Mouse (Mus musculus) embryonic facial prominence, embryonic 10.5 days (tissue): ENCODE measurements at regions not wholly inside any gene's neighbourhood (a gene's known extent, or its start where the extent isn't known, plus 50 kb on each side); places are given as distances from the start of the nearest gene placed in this dataset.

ENCODE experiments used
- DNase-seq: peaks from one replicate; pipeline ENCODE4 v3.0.0-alpha.2; 2017; ENCODE audit warnings: low spot score
- H3K27ac ChIP-seq: fragments of 300-500 bp; sonication (generic); replicated peaks from 2 replicates; pipeline ENCODE4 v1.5.1; 2016; ENCODE audit warnings: mild to moderate bottlenecking
- H3K27me3 ChIP-seq: fragments of 300-500 bp; sonication (generic); replicated peaks from 2 replicates; pipeline ENCODE4 v1.6.1; 2016; ENCODE audit warnings: low read depth, mild to moderate bottlenecking; ENCODE audit not compliant: poor library complexity, severe bottlenecking
- H3K36me3 ChIP-seq: fragments of 300-500 bp; sonication (generic); replicated peaks from 2 replicates; pipeline ENCODE4 v1.6.1; 2016; ENCODE audit warnings: mild to moderate bottlenecking, moderate library complexity
- H3K4me1 ChIP-seq: fragments of 300-500 bp; sonication (generic); 2 replicates; pipeline ENCODE4 v1.6.1; 2016
- H3K4me3 ChIP-seq: fragments of 300-500 bp; sonication (generic); 2 replicates; pipeline ENCODE4 v1.5.1; 2016; ENCODE audit warnings: mild to moderate bottlenecking, moderate library complexity
- H3K9me3 ChIP-seq: fragments of 300-500 bp; sonication (generic); 2 replicates; pipeline ENCODE4 v1.6.1; 2016; ENCODE audit warnings: mild to moderate bottlenecking
- WGBS: fragments of 180-500 bp; shearing (Covaris S2); methylation state at CpG from one replicate; pipeline ENCODE4 v1.1.7; 2016; 5-methylcytosine and 5-hydroxymethylcytosine counted together

DNA sequence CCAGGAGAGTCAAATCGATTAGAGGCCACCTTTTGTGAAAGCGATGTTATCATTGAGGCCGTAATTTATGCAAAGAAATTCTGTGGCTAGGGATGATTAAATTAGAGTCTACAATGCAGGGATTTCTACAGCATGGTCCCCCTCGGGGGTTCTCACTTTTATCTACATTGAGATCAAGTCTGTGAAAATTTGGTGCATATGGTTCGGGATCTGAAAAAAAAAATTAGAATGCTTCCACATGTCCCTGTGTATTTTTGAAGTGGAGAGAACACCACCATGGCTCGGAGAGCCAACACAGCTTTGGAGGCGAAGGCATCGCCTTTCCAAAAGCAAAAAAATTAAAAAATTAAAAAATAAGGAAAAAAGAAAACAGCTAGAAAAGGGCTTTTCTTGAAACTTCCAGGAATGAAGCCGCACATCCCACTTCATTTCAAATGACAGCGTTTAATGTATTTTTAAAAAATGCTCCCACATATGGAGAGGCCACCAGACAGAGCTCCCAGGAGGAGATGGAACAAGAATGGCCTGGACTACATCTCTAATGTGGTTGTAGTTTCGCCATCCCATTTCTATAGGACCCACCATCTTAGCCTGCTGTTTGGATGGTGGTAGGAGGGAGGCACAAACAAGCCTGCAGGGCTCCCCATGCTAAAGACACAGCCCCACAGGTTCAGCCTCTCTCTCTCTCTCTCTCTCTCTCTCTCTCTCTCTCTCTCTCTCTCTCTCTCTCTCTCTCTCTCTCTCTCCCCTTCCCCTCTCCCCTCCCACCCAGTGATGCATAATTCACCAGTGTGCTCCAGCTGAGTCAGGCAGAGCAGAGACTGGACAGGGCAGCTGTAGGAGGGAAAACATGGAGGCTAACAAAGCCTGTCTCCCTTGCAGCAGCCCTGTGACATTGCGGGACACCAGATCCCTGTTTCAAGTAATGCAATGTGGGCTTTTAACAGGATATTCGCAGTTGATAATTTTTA is 203.4 kb downstream of the Sox11 start:
- Histone ChIP-seq H3K4me3 (peak overlapping the region; percentile 26; the same call in 1 of the 2 replicates), H3K27me3 (no peaks in the 10 kb centered on the region), H3K36me3 (no peaks in the 10 kb centered on the region), H3K9me3 (no peaks in the 10 kb centered on the region), H3K27ac (peak overlapping the region; percentile 93), H3K4me1 (peaks cover 80% of the 10 kb centered on the region)
- DNase-seq, result peak; percentile 54
- WGBS, result 61% methylated on average over 13 of the region's 13 CpGs

DNA sequence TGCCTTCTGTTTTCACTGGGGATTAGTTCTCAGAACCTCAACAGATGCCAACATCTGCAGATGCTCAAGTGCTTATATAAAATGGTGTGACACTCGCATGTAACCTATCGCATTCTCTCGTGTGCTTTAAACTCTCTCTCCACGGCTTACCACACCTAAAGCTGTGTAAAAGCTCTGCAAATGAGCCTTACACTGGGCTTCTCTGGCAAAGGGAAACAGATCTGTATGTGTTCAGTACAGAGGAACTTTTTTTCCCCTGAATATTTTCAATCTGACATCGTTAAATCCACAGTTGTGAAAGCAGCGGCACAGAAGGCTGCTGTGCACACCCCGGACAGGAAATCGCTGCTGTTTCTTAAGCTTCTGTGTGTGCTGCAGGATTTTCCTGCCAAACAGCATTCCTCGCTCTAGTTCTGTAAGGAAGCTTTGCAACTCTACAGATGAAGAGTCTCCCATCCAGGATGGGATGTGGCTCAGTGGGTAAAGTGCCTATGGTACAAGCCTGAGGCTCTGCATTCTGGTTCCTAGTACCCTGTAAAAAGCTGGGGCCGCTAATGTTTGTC is 206.3 kb downstream of the Sox11 start:
- no peaks in the 10 kb centered on the region for H3K27me3 ChIP-seq
- H3K27ac ChIP-seq, result peak overlapping the region; percentile 58
- no peak overlapping the region for H3K4me3 ChIP-seq
- H3K36me3 ChIP-seq, result no peaks in the 10 kb centered on the region
- DNase-seq, result peak; percentile 54
- WGBS, result 55% methylated on average over 10 of the region's 10 CpGs
- no peaks in the 10 kb centered on the region for H3K9me3 ChIP-seq
- H3K4me1 ChIP-seq, result peaks cover 79% of the 10 kb centered on the region

DNA sequence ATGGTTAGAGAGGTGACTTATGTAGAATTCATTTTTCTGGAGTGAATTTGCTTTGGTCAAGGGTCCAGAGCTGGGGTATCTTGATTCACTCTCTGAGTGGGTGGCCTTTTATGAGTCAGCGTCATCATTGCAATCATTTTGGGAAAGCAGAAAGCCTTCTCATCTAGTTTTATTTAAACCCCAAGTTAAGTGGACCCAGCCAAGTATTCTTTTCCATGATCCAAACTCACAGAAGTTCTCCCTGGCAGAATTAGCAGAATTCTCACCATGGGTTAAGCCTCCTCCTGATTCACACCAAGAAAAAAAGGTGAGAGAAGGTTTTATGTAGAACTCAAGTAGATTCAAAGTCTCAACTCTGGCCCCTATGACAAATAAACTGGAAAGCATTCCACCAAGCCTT is 211.8 kb downstream of the Sox11 start:
- DNase-seq, result no peak
- H3K27ac ChIP-seq, result no peak overlapping the region
- WGBS, result 95% methylated on average over 1 of the region's 1 CpGs
- no peaks in the 10 kb centered on the region for H3K36me3 ChIP-seq
- H3K4me3 ChIP-seq, result no peak overlapping the region
- no peaks in the 10 kb centered on the region for H3K27me3 ChIP-seq
- H3K4me1 ChIP-seq, result peaks cover 24% of the 10 kb centered on the region
- no peaks in the 10 kb centered on the region for H3K9me3 ChIP-seq

GRCm38 (mm10) chr12:27127054-27127605 is 215.2 kb downstream of the Sox11 start:
- Histone ChIP-seq H3K4me3 (no peak overlapping the region), H3K27ac (no peak overlapping the region), H3K4me1 (no peaks in the 10 kb centered on the region), H3K9me3 (no peaks in the 10 kb centered on the region), H3K36me3 (no peaks in the 10 kb centered on the region), H3K27me3 (no peaks in the 10 kb centered on the region)
- WGBS, result 77% methylated on average over 10 of the region's 10 CpGs
- no peak for DNase-seq

DNA sequence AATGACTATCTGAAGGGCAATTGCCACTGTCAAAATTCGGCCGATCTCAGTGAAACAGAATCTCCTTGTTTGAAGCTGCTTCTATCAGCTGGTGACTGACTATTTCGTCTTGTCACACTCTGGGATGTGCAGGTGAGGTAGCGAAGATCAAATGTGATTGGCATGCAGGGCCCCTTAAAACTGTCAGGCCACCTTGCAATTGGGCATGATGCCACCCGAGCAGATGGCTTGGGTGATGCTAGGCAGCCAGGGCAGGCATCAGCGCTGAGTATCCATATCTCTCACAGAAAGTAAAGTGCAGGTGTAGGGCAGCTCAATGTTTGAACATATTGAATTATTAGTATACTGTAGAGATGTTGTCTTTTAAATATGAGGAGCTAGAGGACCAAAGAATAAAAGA is 223.8 kb downstream of the Sox11 start:
- no peaks in the 10 kb centered on the region for H3K27me3 ChIP-seq
- 81% methylated on average over 6 of the region's 6 CpGs for WGBS
- no peak overlapping the region for H3K27ac ChIP-seq
- H3K9me3 ChIP-seq, result no peaks in the 10 kb centered on the region
- no peaks in the 10 kb centered on the region for H3K36me3 ChIP-seq
- no peak for DNase-seq
- no peak overlapping the region for H3K4me3 ChIP-seq
- peaks cover 33% of the 10 kb centered on the region for H3K4me1 ChIP-seq

DNA sequence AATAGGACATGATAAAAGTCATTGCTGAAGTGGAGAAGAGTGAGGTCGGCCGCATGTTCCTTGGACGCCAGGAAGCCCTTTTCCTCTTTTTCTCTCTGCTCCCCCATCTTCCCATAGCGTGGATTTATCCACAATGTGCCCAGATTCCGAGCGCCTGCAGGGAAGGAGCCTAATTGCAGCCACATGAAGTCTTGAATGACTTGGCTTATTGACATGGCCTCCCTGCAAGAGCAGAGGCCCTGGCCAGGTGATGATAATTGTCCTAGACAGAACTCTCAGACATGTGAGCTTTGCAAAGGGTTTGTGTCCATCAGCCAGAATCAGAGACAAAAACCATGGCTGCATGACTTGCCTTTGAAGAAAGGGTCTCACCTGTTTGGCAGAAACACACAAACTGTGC is 227.0 kb downstream of the Sox11 start:
- no peaks in the 10 kb centered on the region for H3K9me3 ChIP-seq

GRCm38 (mm10) chr12:27104925-27105571 is 237.3 kb downstream of the Sox11 start:
- Histone ChIP-seq H3K27me3 (no peaks in the 10 kb centered on the region), H3K4me1 (peaks cover 4% of the 10 kb centered on the region; the same call in 1 of the 2 replicates), H3K27ac (no peak overlapping the region), H3K4me3 (no peak overlapping the region), H3K9me3 (no peaks in the 10 kb centered on the region), H3K36me3 (no peaks in the 10 kb centered on the region)
- no peak for DNase-seq
- WGBS, result 83% methylated on average over 9 of the region's 9 CpGs

More for the DNA sequence above, 227.0 kb downstream of the Sox11 start:
- H3K27me3 ChIP-seq, result no peaks in the 10 kb centered on the region
- WGBS, result 17% methylated on average over 6 of the region's 6 CpGs
- DNase-seq, result peak; percentile 77
- no peak overlapping the region for H3K4me3 ChIP-seq
- no peaks in the 10 kb centered on the region for H3K36me3 ChIP-seq
- H3K27ac ChIP-seq, result peak overlapping the region; percentile 76
- H3K4me1 ChIP-seq, result peaks cover 33% of the 10 kb centered on the region

DNA sequence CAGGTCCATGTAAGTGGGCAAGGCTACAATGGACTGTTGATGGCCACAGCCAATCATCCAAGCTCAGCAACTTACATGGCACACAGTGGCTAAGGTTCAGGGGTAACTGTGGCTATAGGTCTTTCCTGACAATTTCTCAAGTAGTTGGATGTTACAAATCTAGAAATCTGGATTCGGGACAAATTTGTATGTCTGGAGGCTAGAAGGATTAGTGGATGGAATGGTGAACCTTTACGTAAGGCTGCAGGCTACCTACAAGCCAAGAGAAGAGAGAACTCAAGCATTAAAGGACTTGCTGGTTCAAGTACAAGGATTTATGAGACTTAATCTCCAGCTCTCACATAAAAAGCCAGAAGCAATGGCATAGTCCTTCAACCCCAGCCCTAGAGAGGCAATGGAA is 239.4 kb downstream of the Sox11 start:
- no peaks in the 10 kb centered on the region for H3K4me1 ChIP-seq
- DNase-seq, result no peak
- H3K27ac ChIP-seq, result no peak overlapping the region
- 93% methylated on average over 2 of the region's 2 CpGs for WGBS
- no peaks in the 10 kb centered on the region for H3K27me3 ChIP-seq
- no peak overlapping the region for H3K4me3 ChIP-seq
- no peaks in the 10 kb centered on the region for H3K9me3 ChIP-seq
- H3K36me3 ChIP-seq, result no peaks in the 10 kb centered on the region

DNA sequence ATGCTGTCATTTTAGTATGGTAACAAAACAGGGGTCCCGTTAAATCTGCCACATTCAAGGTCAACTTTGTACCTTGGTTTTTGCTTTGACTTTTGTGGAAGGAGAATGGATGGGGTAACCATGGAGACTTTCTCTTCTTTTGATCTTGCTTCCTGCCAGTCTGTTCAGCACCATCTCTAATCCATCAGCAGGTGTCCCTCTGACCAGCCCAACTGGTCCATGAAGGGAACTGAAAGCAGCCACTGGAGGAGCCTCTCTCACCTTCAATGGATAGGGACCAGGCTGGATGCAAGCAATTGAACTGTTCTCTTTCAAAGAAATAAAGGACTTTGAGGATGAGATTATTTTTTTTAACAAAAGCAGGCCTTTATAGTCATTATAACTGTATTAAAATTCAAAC is 253.2 kb downstream of the Sox11 start:
- Histone ChIP-seq H3K9me3 (peaks cover 8% of the 10 kb centered on the region), H3K4me1 (peaks cover 20% of the 10 kb centered on the region), H3K4me3 (no peak overlapping the region), H3K36me3 (no peaks in the 10 kb centered on the region; the same call in 1 of the 2 replicates), H3K27ac (no peak overlapping the region), H3K27me3 (no peaks in the 10 kb centered on the region)
- 73% methylated on average over 1 of the region's 1 CpGs for WGBS
- DNase-seq, result no peak

DNA sequence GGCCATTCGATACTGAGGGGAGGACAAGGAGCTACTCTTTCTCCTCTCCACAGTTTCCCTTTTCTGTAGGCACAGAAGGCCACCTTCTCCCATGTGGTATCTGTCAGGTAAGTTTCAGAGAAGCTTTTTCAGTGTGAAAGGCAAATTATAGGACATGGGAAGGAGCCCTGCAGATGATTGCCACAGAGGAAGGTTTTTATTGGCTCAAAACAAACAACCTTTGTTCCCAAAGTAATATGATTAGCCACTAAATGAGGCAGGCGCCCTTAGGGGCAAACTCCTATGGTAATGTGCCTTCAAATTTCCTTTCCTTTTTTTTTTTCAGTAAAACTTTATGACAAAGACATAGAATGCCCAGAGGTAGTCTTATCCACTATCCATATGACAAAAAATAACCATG is 256.5 kb downstream of the Sox11 start:
- no peak for DNase-seq
- Histone ChIP-seq H3K27ac (peak overlapping the region; percentile 44; the same call in 1 of the 2 replicates), H3K4me3 (no peak overlapping the region), H3K9me3 (no peaks in the 10 kb centered on the region), H3K4me1 (peaks cover 53% of the 10 kb centered on the region), H3K36me3 (no peaks in the 10 kb centered on the region), H3K27me3 (no peaks in the 10 kb centered on the region)
- WGBS, result 59% methylated on average over 2 of the region's 2 CpGs

- H3K4me1 ChIP-seq, result peaks cover 55% of the 10 kb centered on the region
These were observed 258.5 kb downstream of the Sox11 start for GRCm38 (mm10) chr12:27083645-27084550.

More at GRCm38 (mm10) chr12:27083645-27084550, 258.5 kb downstream of the Sox11 start:
- peak; percentile 14 for DNase-seq
- H3K36me3 ChIP-seq, result no peaks in the 10 kb centered on the region
- H3K27me3 ChIP-seq, result no peaks in the 10 kb centered on the region
- peak overlapping the region; percentile 52; the same call in 1 of the 2 replicates for H3K4me3 ChIP-seq
- 45% methylated on average over 4 of the region's 4 CpGs for WGBS
- H3K9me3 ChIP-seq, result no peaks in the 10 kb centered on the region
- H3K27ac ChIP-seq, result peak overlapping the region; percentile 90
